Mouse (Mus musculus): Measurements from ENCODE around the gene Ephb6.
"Not testable (repeated sequence)": the region's sequence is repeated elsewhere in the genome, so short reads cannot be mapped to it uniquely, and the experiment has no call there.

Gene Ephb6

DNA sequence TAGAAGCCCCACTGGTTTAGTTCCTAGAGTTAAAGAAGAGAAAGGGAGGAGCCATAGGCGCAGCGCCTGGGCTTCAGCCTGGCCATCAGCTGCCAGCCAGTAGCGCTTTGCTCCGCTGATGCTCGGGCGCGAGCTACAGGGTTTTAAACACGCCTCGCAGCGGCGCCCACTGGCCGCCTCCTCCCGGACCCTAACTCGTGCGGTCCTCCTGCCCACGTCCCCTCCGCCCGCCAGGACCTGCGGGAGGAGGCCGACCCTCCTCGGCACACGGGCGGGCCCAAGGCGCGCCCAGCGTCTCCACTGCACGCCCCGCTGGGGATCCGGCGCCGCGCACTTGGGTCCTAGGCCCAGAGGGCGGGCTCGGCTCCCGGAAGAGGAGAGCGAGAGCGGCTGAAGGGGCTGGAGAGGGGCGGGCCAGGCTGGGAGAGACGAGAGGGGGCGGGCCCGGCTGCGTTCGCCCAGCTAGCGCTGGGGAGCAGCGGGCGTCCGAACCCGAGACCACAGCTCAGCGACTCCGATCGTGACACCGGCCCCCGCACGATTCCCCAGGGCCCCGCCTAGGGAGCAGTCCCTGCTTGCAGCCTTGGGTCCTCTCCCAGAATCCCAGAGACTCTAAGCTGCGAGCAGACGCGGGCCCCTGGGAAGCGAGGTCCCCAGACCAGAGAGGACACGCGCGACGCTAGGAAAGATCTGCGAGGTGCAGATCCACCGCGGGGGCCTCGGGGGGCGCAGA is at the start of gene Ephb6:
Gene Ephb6, plus strand, starts transcription at position 422 of the 733 bp plus-strand sequence.
- DNase-seq (ENCODE audit: extremely low spot score, low read depth, low spot score) = peak; percentile 20

GRCm38 (mm10) chr6:41556389-41556788 is 48.9 kb upstream of the Ephb6 start:
- no peak for DNase-seq (ENCODE audit: extremely low spot score, low read depth, low spot score)

DNA sequence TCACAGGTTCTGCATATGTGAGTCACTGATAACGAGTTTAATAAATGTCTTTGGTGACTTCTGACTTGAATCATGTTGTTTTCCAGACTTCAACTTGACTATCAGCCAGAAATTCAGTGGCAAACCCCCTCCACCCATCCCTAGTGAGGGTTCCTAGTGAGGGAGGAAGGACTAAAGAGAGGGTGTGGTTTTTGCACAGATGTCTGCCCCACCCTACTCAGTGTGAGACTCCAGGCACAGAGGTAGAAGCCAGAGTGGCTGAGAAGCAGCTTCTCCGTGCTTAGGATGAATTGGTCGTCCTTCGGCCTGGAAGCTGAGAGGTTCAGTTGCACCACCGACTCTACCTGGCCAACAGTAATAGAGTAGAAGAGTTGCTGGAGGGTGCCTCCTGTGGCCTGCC is 47.8 kb upstream of the Ephb6 start:
- DNase-seq (ENCODE audit: extremely low spot score, low read depth, low spot score) = no peak

DNA sequence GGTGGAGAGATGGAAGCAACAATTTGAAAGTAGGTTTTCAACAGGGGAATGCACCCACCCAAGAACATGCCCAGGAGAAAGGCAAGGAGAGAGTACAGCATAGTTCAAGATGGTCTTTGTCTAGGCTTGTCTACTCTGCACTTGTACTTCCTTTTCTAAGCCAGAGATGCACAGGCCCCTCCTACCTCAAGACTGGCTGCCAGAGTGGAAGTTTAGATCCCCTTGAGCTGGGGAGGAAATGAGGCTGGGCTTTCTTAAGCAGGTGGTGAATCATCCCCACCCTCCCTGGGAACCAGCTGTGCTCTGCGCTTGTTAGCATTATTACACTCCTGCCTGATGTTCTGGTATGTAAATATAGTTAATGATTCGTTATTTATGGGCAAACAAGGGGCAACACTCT is 47.0 kb upstream of the Ephb6 start:
- no peak for DNase-seq (ENCODE audit: extremely low spot score, low read depth, low spot score)

- no peak for DNase-seq (ENCODE audit: extremely low spot score, low read depth, low spot score)
Observed at GRCm38 (mm10) chr6:41559331-41559730, 46.0 kb upstream of the Ephb6 start.

DNA sequence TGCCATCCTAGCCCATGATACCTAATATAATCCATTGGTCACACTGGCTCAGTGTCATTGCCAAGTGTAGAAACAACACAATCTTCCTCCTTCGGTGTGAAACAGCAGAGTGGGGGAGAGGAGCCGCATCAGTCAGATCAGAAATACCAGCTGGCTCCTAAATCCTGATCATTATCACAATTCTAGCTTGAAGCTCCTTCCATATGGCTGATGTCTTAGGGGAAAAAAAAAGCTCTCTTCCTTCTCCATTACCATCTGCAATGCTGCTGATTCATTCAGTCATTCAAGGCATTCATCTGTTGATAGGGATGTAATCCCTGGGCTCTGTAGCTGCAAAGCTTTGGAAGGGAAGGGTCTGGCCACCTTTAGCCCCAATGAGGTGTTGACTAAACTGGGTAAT is 45.0 kb upstream of the Ephb6 start:
- DNase-seq (ENCODE audit: extremely low spot score, low read depth, low spot score) = no peak

GRCm38 (mm10) chr6:41562598-41562997 is 42.7 kb upstream of the Ephb6 start:
- no peak for DNase-seq (ENCODE audit: extremely low spot score, low read depth, low spot score)

- DNase-seq (ENCODE audit: extremely low spot score, low read depth, low spot score) = not testable (repeated sequence)
Observed at GRCm38 (mm10) chr6:41563104-41563951, 42.0 kb upstream of the Ephb6 start.

DNA sequence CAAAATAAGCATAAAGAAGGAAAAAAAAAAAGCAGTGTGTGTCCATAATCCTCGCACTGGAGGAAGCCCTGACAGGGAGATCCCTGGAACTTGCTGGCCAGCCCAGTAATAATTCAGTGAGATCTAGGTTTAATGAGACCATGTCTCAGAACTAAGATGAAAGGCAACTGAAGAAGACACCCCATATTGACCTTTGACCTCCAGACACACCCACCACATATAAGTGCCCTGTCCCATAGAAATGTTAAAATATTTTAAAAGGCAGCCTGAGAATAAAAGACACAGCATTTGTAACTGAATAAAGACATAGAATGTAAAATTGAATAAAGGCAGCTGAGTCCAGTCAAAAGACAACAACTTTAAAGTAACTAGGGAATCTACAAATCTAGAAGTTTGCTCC is 40.0 kb upstream of the Ephb6 start:
- DNase-seq (ENCODE audit: extremely low spot score, low read depth, low spot score) = no peak

DNA sequence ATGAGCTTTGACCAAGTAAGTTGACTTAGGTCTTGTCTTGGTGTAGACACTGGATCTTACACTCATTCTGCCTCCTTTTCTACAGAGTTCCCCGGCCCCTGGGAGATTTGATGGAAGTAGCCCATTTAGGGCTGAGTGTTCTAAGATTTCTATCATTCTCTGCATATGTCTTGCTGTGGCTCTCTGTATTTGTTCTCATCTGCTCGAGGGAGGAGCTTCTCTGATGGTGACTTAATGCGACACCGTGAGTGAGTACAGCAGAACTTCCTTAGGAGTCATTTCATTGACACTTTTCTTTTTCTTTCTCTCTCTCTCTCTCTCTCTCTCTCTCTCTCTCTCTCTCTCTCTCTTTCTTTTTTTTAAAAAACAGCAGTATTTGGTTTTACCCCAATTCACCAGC is 38.3 kb upstream of the Ephb6 start:
- DNase-seq (ENCODE audit: extremely low spot score, low read depth, low spot score) = no peak

DNA sequence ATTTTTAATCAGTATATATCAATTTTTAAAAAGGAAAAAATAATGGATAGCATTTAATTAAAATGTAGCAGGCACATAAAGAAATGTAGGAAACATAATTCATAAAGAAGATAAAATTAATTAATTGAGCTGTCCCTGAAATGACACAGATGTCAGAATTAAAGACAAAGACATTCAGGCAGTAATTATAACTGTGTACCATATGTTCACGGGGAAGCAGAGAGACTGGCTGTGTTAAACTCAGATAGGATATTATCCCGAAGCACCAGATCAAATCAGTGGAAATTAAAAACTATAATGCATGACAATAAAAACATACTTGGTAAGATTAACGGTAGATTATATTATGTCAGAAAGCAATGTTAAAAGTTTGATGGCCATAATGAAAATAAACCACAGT is 36.2 kb upstream of the Ephb6 start:
- no peak for DNase-seq (ENCODE audit: extremely low spot score, low read depth, low spot score)

GRCm38 (mm10) chr6:41576526-41577097 is 28.7 kb upstream of the Ephb6 start:
- no peak for DNase-seq (ENCODE audit: extremely low spot score, low read depth, low spot score)

DNA sequence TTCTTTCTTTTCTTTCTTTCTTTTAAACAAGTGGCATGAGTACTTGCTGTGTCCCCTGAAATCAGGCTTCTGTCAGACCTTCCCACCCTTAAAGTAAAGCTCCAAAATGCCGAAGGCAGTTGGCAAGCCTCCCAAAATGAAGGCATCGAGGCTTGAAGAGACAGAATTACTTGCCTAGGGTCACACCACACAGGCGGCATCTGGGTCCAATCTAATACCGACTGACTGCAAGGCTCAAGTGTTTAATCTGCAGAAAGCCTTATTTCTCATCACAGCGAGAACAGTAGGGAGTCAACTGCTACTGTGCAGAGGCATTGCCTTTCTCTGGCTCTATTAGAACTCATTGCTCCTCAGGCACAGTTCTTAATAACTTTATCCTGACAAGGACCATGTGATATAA is 28.0 kb upstream of the Ephb6 start:
- no peak for DNase-seq (ENCODE audit: extremely low spot score, low read depth, low spot score)

GRCm38 (mm10) chr6:41581295-41581694 is 24.0 kb upstream of the Ephb6 start:
- DNase-seq (ENCODE audit: extremely low spot score, low read depth, low spot score) = no peak

DNA sequence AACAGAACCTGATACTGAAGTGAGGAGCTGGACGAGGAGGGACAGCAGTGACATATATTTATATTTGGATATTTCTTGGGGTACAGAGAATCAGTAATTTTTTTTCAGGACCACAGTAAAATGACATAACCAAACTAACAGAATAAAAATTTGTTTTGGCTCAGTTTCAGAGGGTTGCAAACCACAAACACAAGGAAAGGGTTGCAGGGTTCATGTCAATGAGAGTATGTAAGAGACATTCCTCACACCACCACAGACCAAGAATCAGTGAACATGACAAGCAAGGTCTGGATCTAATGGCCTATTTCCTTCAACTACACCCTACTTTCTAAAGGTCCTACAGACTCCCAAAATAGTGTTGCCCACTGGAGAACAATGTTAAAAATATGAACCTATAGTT is 23.1 kb upstream of the Ephb6 start:
- DNase-seq (ENCODE audit: extremely low spot score, low read depth, low spot score) = no peak

GRCm38 (mm10) chr6:41604401-41605050 is 756 bp upstream of the Ephb6 start:
- peak; percentile 61 for DNase-seq (ENCODE audit: extremely low spot score, low read depth, low spot score)

DNA sequence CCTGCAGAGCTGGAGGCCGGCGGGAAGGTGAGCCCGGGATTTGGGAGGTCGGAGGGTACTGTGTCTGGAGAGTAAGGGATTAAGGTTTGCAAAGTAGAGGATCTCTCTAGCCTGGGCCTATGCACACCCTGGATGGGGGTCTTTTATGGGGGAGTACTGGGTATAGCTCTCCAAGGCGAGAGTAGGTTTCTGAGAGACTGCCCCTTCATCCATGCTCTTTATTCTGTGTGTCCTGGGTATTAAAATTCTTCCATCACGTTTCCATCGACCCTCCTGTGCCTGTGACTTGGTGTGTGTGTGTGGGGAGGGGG is 467 bp downstream of the Ephb6 start:
- DNase-seq (ENCODE audit: extremely low spot score, low read depth, low spot score) = no peak

- DNase-seq (ENCODE audit: extremely low spot score, low read depth, low spot score) = no peak
Observed at GRCm38 (mm10) chr6:41606214-41606613, 932 bp downstream of the Ephb6 start.

GRCm38 (mm10) chr6:41607637-41608036 is 2.4 kb downstream of the Ephb6 start:
- no peak for DNase-seq (ENCODE audit: extremely low spot score, low read depth, low spot score)

GRCm38 (mm10) chr6:41620173-41620798 is 15.0 kb downstream of the Ephb6 start:
- DNase-seq (ENCODE audit: extremely low spot score, low read depth, low spot score) = no peak

Measured in hindlimb bud, embryonic 11.5 days (tissue).